Mouse (Mus musculus) erythroblast, embryonic 14.5 days (primary cell): ENCODE data around the gene Ado.

ENCODE experiments used
- GATA1 ChIP-seq: IDR thresholded peaks from 2 replicates; pipeline ENCODE4 v1.6.1; 2012; ENCODE audit warnings: low read length, inconsistent platforms, mixed read lengths
- TAL1 ChIP-seq: IDR thresholded peaks from 3 replicates; pipeline ENCODE4 v1.6.1; 2012; ENCODE audit warnings: low read length, inconsistent platforms, mixed read lengths

GRCm38 (mm10) chr10:67579830-67580229 lies 31.1 kb upstream of the Ado start:
- TF ChIP-seq GATA1 = no peak
- no peak for TF ChIP-seq TAL1
